Mouse (Mus musculus) megakaryocyte, adult 5-6 weeks (primary cell): ENCODE results near the gene Gm20708. TPM values are rescaled to one million over a fixed set of nuclear protein-coding genes. Genes with fewer than 3 reads are reported as not detected.
"Not testable (repeated sequence)": the region's sequence is repeated elsewhere in the genome, so short reads cannot be mapped to it uniquely, and the experiment has no call there.

Experiments
- ATAC-seq: 2 replicates; pipeline ENCODE4 v1.8.0; 2016; ENCODE audit warnings: mild to moderate bottlenecking, inconsistent platforms; ENCODE audit not compliant: poor library complexity, severe bottlenecking
- total RNA-seq, 2 experiments: library from RNA; stranded (forward) in 1 of 2; stranded (reverse) in 1 of 2; fragments of 153-499, 151-499 nt in 1 of 2; fragments of 221-1000, 200-1000 nt in 1 of 2; gene quantifications; 2 replicates each; pipeline versions ENCODE4 v1.2.3 to v1.2.4; 2015 to 2017

The Gm20708 gene
- total RNA-seq, 2 experiments from 2014 or later: 1.1 TPM; not detected in 1

- ATAC-seq: no peak
Measured at GRCm38 (mm10) chr11:117828888-117829604, 19.6 kb downstream of the Gm20708 start.

GRCm38 (mm10) chr11:117829671-117830215, 20.3 kb downstream of the Gm20708 start:
- ATAC-seq: no peak

GRCm38 (mm10) chr11:117830401-117830800, 20.9 kb downstream of the Gm20708 start:
- ATAC-seq: no peak

GRCm38 (mm10) chr11:117832086-117832969, 22.9 kb downstream of the Gm20708 start:
- ATAC-seq: peak; percentile 87

- ATAC-seq: not testable (repeated sequence)
Measured at GRCm38 (mm10) chr11:117833509-117833908, 24.0 kb downstream of the Gm20708 start.

- no peak for ATAC-seq
Measured at GRCm38 (mm10) chr11:117834086-117834485, 24.6 kb downstream of the Gm20708 start.

- ATAC-seq: no peak
Measured at GRCm38 (mm10) chr11:117836306-117836705, 26.8 kb downstream of the Gm20708 start.

GRCm38 (mm10) chr11:117838572-117838971, 29.1 kb downstream of the Gm20708 start:
- ATAC-seq: peak; percentile 47

GRCm38 (mm10) chr11:117839021-117839420, 29.6 kb downstream of the Gm20708 start:
- no peak for ATAC-seq

GRCm38 (mm10) chr11:117840910-117841309, 31.4 kb downstream of the Gm20708 start:
- ATAC-seq: no peak

GRCm38 (mm10) chr11:117843434-117843833, 34.0 kb downstream of the Gm20708 start:
- no peak for ATAC-seq

GRCm38 (mm10) chr11:117844997-117845396, 35.5 kb downstream of the Gm20708 start:
- ATAC-seq: no peak

GRCm38 (mm10) chr11:117845651-117846050, 36.2 kb downstream of the Gm20708 start:
- ATAC-seq: no peak

- no peak for ATAC-seq
Measured at GRCm38 (mm10) chr11:117846640-117847039, 37.2 kb downstream of the Gm20708 start.

- no peak for ATAC-seq
Measured at GRCm38 (mm10) chr11:117847593-117848215, 38.2 kb downstream of the Gm20708 start.

GRCm38 (mm10) chr11:117848271-117848984, 39.0 kb downstream of the Gm20708 start:
- ATAC-seq: peak; percentile 55

- peak; percentile 98 for ATAC-seq
Measured at GRCm38 (mm10) chr11:117848985-117849671, 39.7 kb downstream of the Gm20708 start, which contains the start of gene Birc5. Birc5 (plus strand) TSS chr11:117849251.

- ATAC-seq: no peak
Measured at GRCm38 (mm10) chr11:117852875-117853274, 43.4 kb downstream of the Gm20708 start.

GRCm38 (mm10) chr11:117854241-117854640, 44.8 kb downstream of the Gm20708 start:
- ATAC-seq: no peak

GRCm38 (mm10) chr11:117855360-117855759, 45.9 kb downstream of the Gm20708 start:
- no peak for ATAC-seq
